Mouse (Mus musculus): Measurements from ENCODE around the gene Glis3. TPM values are rescaled to one million over a fixed set of nuclear protein-coding genes. Genes with fewer than 3 reads are reported as not detected.

The Glis3 gene
- polyA plus RNA-seq, 1 experiment from 2014 or later: 1.9 TPM

DNA sequence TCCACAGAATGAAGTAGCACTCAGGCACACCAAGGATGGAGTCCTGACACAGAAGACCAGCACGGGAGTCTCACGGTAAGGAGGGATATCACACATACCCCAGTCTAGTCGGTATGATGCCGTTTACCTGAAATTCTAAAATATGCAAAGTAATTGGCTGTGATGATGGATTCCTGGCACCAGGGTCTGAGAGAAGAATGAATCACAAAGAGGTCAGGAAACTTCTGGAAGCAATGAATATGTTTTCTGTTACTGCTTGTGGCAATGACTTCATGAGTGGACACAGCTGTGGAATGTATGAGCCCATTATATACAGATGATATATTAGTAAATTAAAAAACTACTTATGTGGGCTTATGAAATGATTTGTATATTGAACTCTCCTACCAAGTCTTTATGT lies 231.1 kb downstream of the Glis3 start:
- ATAC-seq (replicated peaks; ENCODE audit: low FRiP score, low TSS enrichment, low read depth) (no peak), DNase-seq (ENCODE audit: low spot score) (no peak)
- 69% methylated on average over 4 of the region's 4 CpGs for WGBS
- Histone ChIP-seq H3K36me3 (ENCODE audit: control insufficient read depth, insufficient read depth, low read length) (no peaks in the 10 kb centered on the region), H3K27ac (ENCODE audit: low read depth) (no peak overlapping the region), H3K4me3 (ENCODE audit: low read depth, low read length) (no peak overlapping the region), H3K9me3 (ENCODE audit: control insufficient read depth, low read length) (no peaks in the 10 kb centered on the region), H3K9ac (ENCODE audit: low read length) (no peak overlapping the region), H3K4me1 (replicated peaks; ENCODE audit: control insufficient read depth, insufficient read depth, low read length) (0 out of 2 replicates have a peak, but pooled peaks cover 6% of the 10 kb centered on the region), H3K27me3 (replicated peaks; ENCODE audit: control insufficient read depth, insufficient read depth, low read length) (no peaks in the 10 kb centered on the region), H3K4me2 (ENCODE audit: low read length) (no peak overlapping the region)

GRCm38 (mm10) chr19:28442161-28442560 lies 237.7 kb downstream of the Glis3 start:
- no peak for ATAC-seq (replicated peaks; ENCODE audit: low FRiP score, low TSS enrichment, low read depth)
- no peak for DNase-seq (ENCODE audit: low spot score)
- no peaks in the 10 kb centered on the region for H3K9me3 ChIP-seq (ENCODE audit: control insufficient read depth, low read length)
- H3K27ac ChIP-seq (ENCODE audit: low read depth): no peak overlapping the region
- 84% methylated on average over 4 of the region's 4 CpGs for WGBS
- H3K36me3 ChIP-seq (ENCODE audit: control insufficient read depth, insufficient read depth, low read length): no peaks in the 10 kb centered on the region
- H3K27me3 ChIP-seq (replicated peaks; ENCODE audit: control insufficient read depth, insufficient read depth, low read length): no peaks in the 10 kb centered on the region
- no peak overlapping the region for H3K4me2 ChIP-seq (ENCODE audit: low read length)
- no peak overlapping the region for H3K9ac ChIP-seq (ENCODE audit: low read length)
- no peaks in the 10 kb centered on the region for H3K4me1 ChIP-seq (replicated peaks; ENCODE audit: control insufficient read depth, insufficient read depth, low read length)
- H3K4me3 ChIP-seq (ENCODE audit: low read depth, low read length): no peak overlapping the region

DNA sequence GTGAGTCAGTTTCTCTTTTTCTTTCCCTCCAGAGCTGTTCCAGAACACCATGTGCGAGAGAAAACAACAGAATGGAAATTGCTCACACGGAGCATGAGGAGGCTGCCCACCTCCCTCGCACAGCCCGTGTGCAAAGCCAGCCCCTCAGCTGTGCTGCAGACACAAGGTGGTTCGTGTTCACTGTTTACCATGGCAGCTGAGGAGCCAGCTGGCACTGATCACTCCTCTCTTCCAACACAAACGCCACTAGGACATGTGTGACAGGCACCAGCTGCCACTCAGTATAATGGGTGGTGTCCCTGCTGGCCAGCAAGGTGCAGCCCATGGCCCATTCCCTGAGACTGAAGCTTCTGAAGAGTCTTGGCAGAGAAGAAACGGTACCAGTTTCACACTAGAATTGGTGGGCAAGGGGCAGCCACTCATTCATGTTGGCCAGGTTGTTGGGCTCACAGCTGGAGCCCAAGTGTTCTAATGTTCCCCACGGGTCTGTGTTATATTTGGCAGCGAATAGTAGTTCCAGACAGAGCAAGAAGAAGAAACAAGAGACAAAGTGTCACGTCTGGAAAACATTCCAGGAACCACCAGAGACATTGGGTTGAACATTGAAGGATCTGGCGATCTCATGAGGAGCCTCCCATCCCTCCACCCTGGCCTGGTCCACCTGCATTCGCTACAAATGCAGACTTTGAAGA lies 243.3 kb downstream of the Glis3 start:
- Histone ChIP-seq H3K4me3 (ENCODE audit: low read depth, low read length) (no peak overlapping the region), H3K36me3 (ENCODE audit: control insufficient read depth, insufficient read depth, low read length) (no peaks in the 10 kb centered on the region), H3K27ac (ENCODE audit: low read depth) (no peak overlapping the region), H3K27me3 (replicated peaks; ENCODE audit: control insufficient read depth, insufficient read depth, low read length) (no peaks in the 10 kb centered on the region), H3K4me1 (replicated peaks; ENCODE audit: control insufficient read depth, insufficient read depth, low read length) (no peaks in the 10 kb centered on the region), H3K9ac (ENCODE audit: low read length) (no peak overlapping the region), H3K9me3 (ENCODE audit: control insufficient read depth, low read length) (no peaks in the 10 kb centered on the region), H3K4me2 (ENCODE audit: low read length) (no peak overlapping the region)
- ATAC-seq (replicated peaks; ENCODE audit: low FRiP score, low TSS enrichment, low read depth) (no peak), DNase-seq (ENCODE audit: low spot score) (no peak)
- 60% methylated on average over 12 of the region's 12 CpGs for WGBS

GRCm38 (mm10) chr19:28428220-28428816 lies 251.6 kb downstream of the Glis3 start:
- DNase-seq (ENCODE audit: low spot score) (no peak), ATAC-seq (replicated peaks; ENCODE audit: low FRiP score, low TSS enrichment, low read depth) (no peak)
- no peak overlapping the region for H3K4me2 ChIP-seq (ENCODE audit: low read length)
- H3K9ac ChIP-seq (ENCODE audit: low read length): no peak overlapping the region
- no peaks in the 10 kb centered on the region for H3K27me3 ChIP-seq (replicated peaks; ENCODE audit: control insufficient read depth, insufficient read depth, low read length)
- no peaks in the 10 kb centered on the region for H3K4me1 ChIP-seq (replicated peaks; ENCODE audit: control insufficient read depth, insufficient read depth, low read length)
- no peaks in the 10 kb centered on the region for H3K36me3 ChIP-seq (ENCODE audit: control insufficient read depth, insufficient read depth, low read length)
- H3K27ac ChIP-seq (ENCODE audit: low read depth): no peak overlapping the region
- no peaks in the 10 kb centered on the region for H3K9me3 ChIP-seq (ENCODE audit: control insufficient read depth, low read length)
- H3K4me3 ChIP-seq (ENCODE audit: low read depth, low read length): no peak overlapping the region
- 77% methylated on average over 6 of the region's 6 CpGs for WGBS

DNA sequence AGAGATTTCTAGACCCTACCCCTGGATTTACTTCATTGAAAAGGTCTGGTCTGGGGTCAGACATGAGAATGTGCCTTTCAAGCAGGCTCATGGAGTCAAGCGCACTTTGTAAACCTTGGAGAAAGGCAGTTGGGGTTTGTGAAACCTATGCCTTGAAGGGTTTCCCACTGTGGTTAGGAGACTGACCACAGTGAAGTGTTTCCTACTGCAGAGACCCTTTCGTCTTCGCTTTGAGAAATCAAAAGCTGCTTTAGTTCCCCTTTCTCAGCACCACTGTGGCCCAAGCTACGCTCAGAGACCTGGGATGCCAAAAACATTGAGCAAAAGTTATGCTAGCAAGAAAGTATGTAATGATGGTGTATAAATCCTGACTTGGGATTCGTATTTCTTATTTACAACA lies 255.7 kb downstream of the Glis3 start:
- Histone ChIP-seq H3K4me3 (ENCODE audit: low read depth, low read length) (no peak overlapping the region), H3K4me2 (ENCODE audit: low read length) (no peak overlapping the region), H3K27me3 (replicated peaks; ENCODE audit: control insufficient read depth, insufficient read depth, low read length) (no peaks in the 10 kb centered on the region), H3K4me1 (replicated peaks; ENCODE audit: control insufficient read depth, insufficient read depth, low read length) (no peaks in the 10 kb centered on the region), H3K9me3 (ENCODE audit: control insufficient read depth, low read length) (no peaks in the 10 kb centered on the region), H3K36me3 (ENCODE audit: control insufficient read depth, insufficient read depth, low read length) (no peaks in the 10 kb centered on the region), H3K27ac (ENCODE audit: low read depth) (no peak overlapping the region), H3K9ac (ENCODE audit: low read length) (no peak overlapping the region)
- 91% methylated on average over 5 of the region's 5 CpGs for WGBS
- ATAC-seq (replicated peaks; ENCODE audit: low FRiP score, low TSS enrichment, low read depth) (no peak), DNase-seq (ENCODE audit: low spot score) (no peak)

- Histone ChIP-seq H3K27me3 (replicated peaks; ENCODE audit: control insufficient read depth, insufficient read depth, low read length) (no peaks in the 10 kb centered on the region), H3K9me3 (ENCODE audit: control insufficient read depth, low read length) (no peaks in the 10 kb centered on the region), H3K4me3 (ENCODE audit: low read depth, low read length) (no peak overlapping the region), H3K9ac (ENCODE audit: low read length) (no peak overlapping the region), H3K4me1 (replicated peaks; ENCODE audit: control insufficient read depth, insufficient read depth, low read length) (no peaks in the 10 kb centered on the region), H3K36me3 (ENCODE audit: control insufficient read depth, insufficient read depth, low read length) (no peaks in the 10 kb centered on the region), H3K4me2 (ENCODE audit: low read length) (no peak overlapping the region), H3K27ac (ENCODE audit: low read depth) (no peak overlapping the region)
- DNase-seq (ENCODE audit: low spot score) (no peak), ATAC-seq (replicated peaks; ENCODE audit: low FRiP score, low TSS enrichment, low read depth) (no peak)
- 33% methylated on average over 9 of the region's 9 CpGs for WGBS
Observed at GRCm38 (mm10) chr19:28422939-28423338, 256.9 kb downstream of the Glis3 start.

DNA sequence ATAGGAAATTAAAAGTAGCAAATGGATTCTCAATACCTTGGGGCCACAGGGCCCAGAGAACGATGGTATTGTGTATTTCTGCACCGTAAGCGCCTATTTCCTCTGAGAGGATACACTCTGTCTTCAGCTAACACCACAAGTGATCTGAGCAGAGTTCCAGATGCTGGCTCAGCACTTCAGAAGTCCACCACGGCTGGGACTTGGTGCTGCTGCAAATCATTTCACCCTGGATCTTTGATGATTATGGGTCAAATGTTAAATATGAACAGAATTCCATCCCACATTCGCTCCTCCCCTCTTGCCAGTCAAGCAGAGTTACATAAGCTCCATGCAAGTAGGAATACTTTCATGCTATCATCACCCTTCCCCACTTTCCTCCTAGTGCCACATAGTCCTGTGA lies 263.8 kb downstream of the Glis3 start:
- H3K27me3 ChIP-seq (replicated peaks; ENCODE audit: control insufficient read depth, insufficient read depth, low read length): no peaks in the 10 kb centered on the region

DNA sequence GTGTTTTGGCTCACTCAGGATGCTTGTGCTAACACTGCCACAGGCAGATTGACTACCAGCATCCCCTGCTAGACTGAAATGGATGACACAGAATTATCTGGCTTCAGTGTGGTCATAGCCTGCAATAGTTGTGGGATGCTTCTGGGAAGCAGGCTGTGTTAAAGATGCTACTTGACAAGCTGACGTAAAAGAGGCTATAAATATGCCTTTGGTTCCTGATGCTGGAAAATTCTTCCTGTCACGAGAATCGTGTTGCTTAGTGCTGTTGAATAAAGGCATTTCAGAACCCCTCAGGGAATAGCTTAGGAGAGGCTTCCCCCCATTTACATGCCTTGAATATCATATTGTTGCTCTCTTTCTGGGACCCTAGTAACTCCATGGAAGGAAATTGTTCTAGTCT lies 271.1 kb downstream of the Glis3 start:
- Histone ChIP-seq H3K4me1 (replicated peaks; ENCODE audit: control insufficient read depth, insufficient read depth, low read length) (no peaks in the 10 kb centered on the region), H3K27ac (ENCODE audit: low read depth) (no peak overlapping the region), H3K9ac (ENCODE audit: low read length) (no peak overlapping the region), H3K27me3 (replicated peaks; ENCODE audit: control insufficient read depth, insufficient read depth, low read length) (no peaks in the 10 kb centered on the region), H3K4me3 (ENCODE audit: low read depth, low read length) (no peak overlapping the region), H3K36me3 (ENCODE audit: control insufficient read depth, insufficient read depth, low read length) (no peaks in the 10 kb centered on the region), H3K9me3 (ENCODE audit: control insufficient read depth, low read length) (no peaks in the 10 kb centered on the region), H3K4me2 (ENCODE audit: low read length) (no peak overlapping the region)
- DNase-seq (ENCODE audit: low spot score) (no peak), ATAC-seq (replicated peaks; ENCODE audit: low FRiP score, low TSS enrichment, low read depth) (no peak)
- WGBS: 61% methylated on average over 3 of the region's 3 CpGs

More for the DNA sequence above, 263.8 kb downstream of the Glis3 start:
- no peak for ATAC-seq (replicated peaks; ENCODE audit: low FRiP score, low TSS enrichment, low read depth)
- DNase-seq (ENCODE audit: low spot score): no peak
- no peaks in the 10 kb centered on the region for H3K9me3 ChIP-seq (ENCODE audit: control insufficient read depth, low read length)
- no peaks in the 10 kb centered on the region for H3K36me3 ChIP-seq (ENCODE audit: control insufficient read depth, insufficient read depth, low read length)
- H3K4me2 ChIP-seq (ENCODE audit: low read length): no peak overlapping the region
- no peak overlapping the region for H3K9ac ChIP-seq (ENCODE audit: low read length)
- 80% methylated on average over 5 of the region's 5 CpGs for WGBS
- no peaks in the 10 kb centered on the region for H3K4me1 ChIP-seq (replicated peaks; ENCODE audit: control insufficient read depth, insufficient read depth, low read length)
- no peak overlapping the region for H3K4me3 ChIP-seq (ENCODE audit: low read depth, low read length)
- no peak overlapping the region for H3K27ac ChIP-seq (ENCODE audit: low read depth)

GRCm38 (mm10) chr19:28402956-28403355 lies 276.9 kb downstream of the Glis3 start:
- Histone ChIP-seq H3K4me1 (replicated peaks; ENCODE audit: control insufficient read depth, insufficient read depth, low read length) (no peaks in the 10 kb centered on the region), H3K36me3 (ENCODE audit: control insufficient read depth, insufficient read depth, low read length) (no peaks in the 10 kb centered on the region), H3K27ac (ENCODE audit: low read depth) (no peak overlapping the region), H3K9me3 (ENCODE audit: control insufficient read depth, low read length) (no peaks in the 10 kb centered on the region), H3K4me2 (ENCODE audit: low read length) (no peak overlapping the region), H3K27me3 (replicated peaks; ENCODE audit: control insufficient read depth, insufficient read depth, low read length) (no peaks in the 10 kb centered on the region), H3K4me3 (ENCODE audit: low read depth, low read length) (no peak overlapping the region), H3K9ac (ENCODE audit: low read length) (no peak overlapping the region)
- WGBS: 55% methylated on average over 6 of the region's 6 CpGs
- no peak for ATAC-seq (replicated peaks; ENCODE audit: low FRiP score, low TSS enrichment, low read depth)
- no peak for DNase-seq (ENCODE audit: low spot score)
